11 mouse cellular contexts compared by ENCODE assay signal in the genomic region with DNA sequence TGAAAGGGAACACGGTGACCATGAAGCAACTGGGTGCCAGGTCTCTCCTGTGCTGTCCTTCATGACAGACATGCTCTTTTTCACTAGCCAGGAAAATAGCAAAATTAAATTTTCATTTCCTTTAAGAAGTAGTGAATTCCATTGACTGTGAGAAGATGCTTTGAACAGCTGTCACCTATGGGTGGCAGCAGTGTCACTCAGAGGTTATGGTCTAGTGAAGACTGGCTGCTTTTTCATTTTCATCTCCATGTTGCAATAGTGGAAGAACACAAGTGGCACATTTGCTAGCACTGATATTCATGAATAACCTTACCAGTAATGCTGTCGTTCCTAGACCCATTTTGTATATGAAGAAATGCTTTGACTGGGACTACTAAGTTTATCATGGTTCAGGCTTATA. TPM values are rescaled to one million over a fixed set of nuclear protein-coding genes. Genes with fewer than 3 reads are reported as not detected.
DNase-seq lines count a peak whose midpoint lies in the region; ATAC-seq and TF ChIP-seq lines count a peak whose summit lies in the region.
"Had no signal": no experiment of that assay in that cellular context is flagged by ENCODE, and none has a peak within 500 bp of the region (broad histone marks: within the 10 kb centered on the region; RNA-seq: fewer than 3 reads in every experiment).

No protein-coding gene starts in this region.

- 69% methylated on average over 2 of the region's 2 CpGs for WGBS in lung, adult 2 months
- WGBS in liver, adult 2 months: 57% methylated on average over 2 of the region's 2 CpGs
- 79% methylated on average over 2 of the region's 2 CpGs for WGBS in stomach, postnatal 0 days

- no peaks in the 10 kb centered on the region for H3K4me1 ChIP-seq in lung, adult 2 months (ENCODE audit: control insufficient read depth, insufficient read depth, low read length)
- H3K4me1 ChIP-seq in liver, adult 2 months (ENCODE audit: control insufficient read depth, insufficient read depth, low read length): no peaks in the 10 kb centered on the region; the same call in 1 of the 2 replicates
- H3K4me1 ChIP-seq in stomach, postnatal 0 days (replicated peaks; ENCODE audit: control insufficient read depth, insufficient read depth): no peaks in the 10 kb centered on the region
- H3K4me1 ChIP-seq: heart, embryonic 15.5 days had no signal

- H3K4me3 ChIP-seq in lung, adult 2 months (replicated peaks; ENCODE audit: extremely low read depth, low read depth, low read length): no peak overlapping the region
- no peak overlapping the region for H3K4me3 ChIP-seq in liver, adult 2 months (ENCODE audit: insufficient read depth, low read depth, low read length)
- no peak overlapping the region for H3K4me3 ChIP-seq in stomach, postnatal 0 days (ENCODE audit: low read depth, low read length)
- H3K4me3 ChIP-seq: heart, embryonic 15.5 days; myocyte had no signal

- ATAC-seq in stomach, postnatal 0 days (ENCODE audit: low FRiP score, low TSS enrichment): no peak

- H3K27me3 ChIP-seq in liver, adult 2 months (ENCODE audit: control insufficient read depth, insufficient read depth, low read length): no peaks in the 10 kb centered on the region
- no peaks in the 10 kb centered on the region for H3K27me3 ChIP-seq in stomach, postnatal 0 days (ENCODE audit: control insufficient read depth, insufficient read depth, low read length)
- H3K27me3 ChIP-seq: heart, embryonic 15.5 days had no signal

- TF ChIP-seq EP300 in stomach, postnatal 0 days (optimal IDR thresholded peaks at IDR 0.05): no peak

- peak; percentile 27; the same call in 1 of the 2 replicates for TF ChIP-seq CTCF in lung, adult 2 months (IDR thresholded peaks at IDR 0.05; ENCODE audit: insufficient read depth, low read length)
- TF ChIP-seq CTCF in liver, adult 2 months (IDR thresholded peaks at IDR 0.05; ENCODE audit: low read depth, low read length): peak; percentile 18
- peak; percentile 61 for TF ChIP-seq CTCF in stomach, postnatal 0 days (IDR thresholded peaks at IDR 0.05; ENCODE audit: low read depth)

- TF ChIP-seq POLR2A in lung, adult 2 months (IDR thresholded peaks at IDR 0.05; ENCODE audit: borderline replicate concordance, extremely low read depth, low read depth, low read length): no peak
- TF ChIP-seq POLR2A in liver, adult 2 months (IDR thresholded peaks at IDR 0.05; ENCODE audit: extremely low read depth, insufficient read depth, low read length): no peak

- H3K79me2 ChIP-seq in liver, adult 2 months (ENCODE audit: control insufficient read depth, insufficient read depth, low read length): no peaks in the 10 kb centered on the region

- H3K9ac ChIP-seq in liver, adult 2 months (ENCODE audit: low read depth, low read length): no peak overlapping the region
- no peak overlapping the region for H3K9ac ChIP-seq in stomach, postnatal 0 days (ENCODE audit: low read length)
- H3K9ac ChIP-seq: heart, embryonic 15.5 days had no signal

- peak; percentile 9 for DNase-seq in adrenal gland, postnatal 14 days
- DNase-seq in adrenal gland, postnatal 4 days (ENCODE audit: low spot score in 2 of 2): no peak
- DNase-seq in lung, adult 2 months: no peak
- no peak for DNase-seq in lung, postnatal 14 days
- peak; percentile 39 for DNase-seq in liver, adult 2 months (ENCODE audit: extremely low read depth, low read depth, low spot score)
- DNase-seq in stomach, postnatal 0 days (ENCODE audit: low spot score): no peak
- DNase-seq in ovary, postnatal 10 days (ENCODE audit: low spot score): no peak
- DNase-seq in embryo, embryonic 11 days: no peak

- H3K27ac ChIP-seq in liver, adult 2 months (replicated peaks; ENCODE audit: insufficient read depth, low read depth, low read length): no peak overlapping the region
- H3K27ac ChIP-seq in stomach, postnatal 0 days (replicated peaks): no peak overlapping the region
- H3K27ac ChIP-seq: heart, embryonic 15.5 days had no signal

- no peaks in the 10 kb centered on the region for H3K36me3 ChIP-seq in liver, adult 2 months (ENCODE audit: control insufficient read depth, insufficient read depth, low read length)
- no peaks in the 10 kb centered on the region for H3K36me3 ChIP-seq in stomach, postnatal 0 days (ENCODE audit: control insufficient read depth, insufficient read depth, low read length)
- H3K36me3 ChIP-seq: heart, embryonic 15.5 days had no signal

- H3K9me3 ChIP-seq in stomach, postnatal 0 days (ENCODE audit: control insufficient read depth, low read length): no peaks in the 10 kb centered on the region
- H3K9me3 ChIP-seq: heart, embryonic 15.5 days had no signal

- no peak overlapping the region for H3K4me2 ChIP-seq in stomach, postnatal 0 days (replicated peaks; ENCODE audit: low read depth)
- H3K4me2 ChIP-seq: heart, embryonic 15.5 days had no signal

RNA-seq across cellular contexts. Expression of a gene that starts 12.3 kb away (rescaled TPM):
- total RNA-seq in adrenal gland, postnatal 14 days (2021): not detected in 2 replicates
- not detected for total RNA-seq in adrenal gland, postnatal 4 days (2021)
- polyA plus RNA-seq in lung, adult 2 months (2012; rRNA removed): 0.38 and 1.3 TPM in 2 replicates
- total RNA-seq in liver, adult 2 months (2014; rRNA removed): not detected in 2 replicates
- polyA plus RNA-seq in liver, adult 2 months (2012; rRNA removed): not detected in 2 replicates
- polyA plus RNA-seq in stomach, postnatal 0 days (2015; fragmentation: Nextera tagmentation; extraction: Ambion mirVana): 0.16 and 0.18 TPM in 2 replicates
- polyA plus RNA-seq: C2C12, myocyte had no signal

Comparison
In these comparisons a context has a peak if more than half of its experiments do, and no peak if none do; other contexts are left out.
1. DNase-seq: peak in adrenal gland, postnatal 14 days (single experiment) and liver, adult 2 months (single experiment); none in adrenal gland, postnatal 4 days (0 of 2), lung, adult 2 months (single experiment), lung, postnatal 14 days (single experiment), stomach, postnatal 0 days (single experiment), ovary, postnatal 10 days (single experiment) and embryo, embryonic 11 days (single experiment).
2. Peak in every context shown above with its lines, with median percentiles within 50 percentile points of each other: CTCF ChIP-seq.